Mouse (Mus musculus): Measurements from ENCODE around the gene Mfsd4a.
A peak's percentile ranks its signal among the peaks of the same experiment; 100 is the strongest.

Mfsd4a gene

GRCm38 (mm10) chr1:131989476-131989875, 78.4 kb downstream of the Mfsd4a start:
- no peak for DNase-seq (ENCODE audit: low spot score)

GRCm38 (mm10) chr1:131987432-131987831, 80.4 kb downstream of the Mfsd4a start:
- no peak for DNase-seq (ENCODE audit: low spot score)

- no peak for DNase-seq (ENCODE audit: low spot score)
Measured at GRCm38 (mm10) chr1:131983806-131984205, 84.1 kb downstream of the Mfsd4a start.

- DNase-seq (ENCODE audit: low spot score) = no peak
Measured at GRCm38 (mm10) chr1:131982907-131983306, 85.0 kb downstream of the Mfsd4a start.

GRCm38 (mm10) chr1:131981378-131982013, 86.4 kb downstream of the Mfsd4a start:
- no peak for DNase-seq (ENCODE audit: low spot score)

- peak; percentile 78 for DNase-seq (ENCODE audit: low spot score)
Measured at GRCm38 (mm10) chr1:131980471-131980870, 87.4 kb downstream of the Mfsd4a start.

GRCm38 (mm10) chr1:131976886-131977285, 91.0 kb downstream of the Mfsd4a start:
- DNase-seq (ENCODE audit: low spot score) = no peak

- no peak for DNase-seq (ENCODE audit: low spot score)
Measured at GRCm38 (mm10) chr1:131973991-131974390, 93.9 kb downstream of the Mfsd4a start.
